Mouse (Mus musculus) stomach, embryonic 14.5 days (tissue): ENCODE measurements at regions not wholly inside any gene's neighbourhood (a gene's known extent, or its start where the extent isn't known, plus 50 kb on each side); places are given as distances from the start of the nearest gene placed in this dataset.

Source experiments
- ATAC-seq: fragments of 200-750 bp; cut with Nextera tagmentation; 2 replicates; pipeline ENCODE4 v1.8.0; 2017; ENCODE audit warnings: low read depth, moderate TSS enrichment; ENCODE audit not compliant: insufficient number of reproducible peaks, insufficient read depth, low FRiP score
- H3K27ac ChIP-seq: fragments of 300-500 bp; sonication (generic); 2 replicates; pipeline ENCODE4 v1.5.1; 2014; ENCODE audit warnings: mild to moderate bottlenecking, low read length, moderate library complexity, mixed read lengths
- H3K27me3 ChIP-seq: fragments of 300-500 bp; sonication (generic); 2 replicates; pipeline ENCODE4 v1.6.1; 2014; ENCODE audit warnings: low read length, control low read depth, mixed read lengths; ENCODE audit not compliant: control insufficient read depth, insufficient read depth
- H3K36me3 ChIP-seq: fragments of 300-500 bp; sonication (generic); 2 replicates; pipeline ENCODE4 v1.6.1; 2014; ENCODE audit warnings: mild to moderate bottlenecking, control low read depth, low read length, moderate library complexity, mixed read lengths; ENCODE audit not compliant: control insufficient read depth, insufficient read depth
- H3K4me1 ChIP-seq: fragments of 300-500 bp; sonication (generic); 2 replicates; pipeline ENCODE4 v1.6.1; 2014; ENCODE audit warnings: low read length, control low read depth, mixed read lengths; ENCODE audit not compliant: control insufficient read depth, insufficient read depth
- H3K4me2 ChIP-seq: fragments of 300-500 bp; sonication (generic); replicated peaks from 2 replicates; pipeline ENCODE4 v1.6.1; 2014; ENCODE audit warnings: low read depth, low read length, control low read depth
- H3K4me3 ChIP-seq: fragments of 300-500 bp; sonication (generic); 2 replicates; pipeline ENCODE4 v1.5.1; 2014; ENCODE audit warnings: low read depth, low read length, control low read depth
- H3K9ac ChIP-seq: fragments of 300-500 bp; sonication (generic); replicated peaks from 2 replicates; pipeline ENCODE4 v1.6.1; 2014; ENCODE audit warnings: low read depth, mild to moderate bottlenecking, control low read depth, low read length, moderate library complexity, mixed read lengths
- H3K9me3 ChIP-seq: fragments of 300-500 bp; sonication (generic); 2 replicates; pipeline ENCODE4 v1.6.1; 2016; ENCODE audit warnings: low read depth, low read length, control low read depth; ENCODE audit not compliant: control insufficient read depth
- WGBS: fragments of 180-500 bp; shearing (Covaris S2); extraction: QIAGEN DNeasy Blood & Tissue Kit; methylation state at CpG from one replicate; pipeline ENCODE4 v1.1.7; 2014; 5-methylcytosine and 5-hydroxymethylcytosine counted together

GRCm38 (mm10) chr12:12208216-12208615 is 53.7 kb upstream of the Fam49a start:
- Histone ChIP-seq H3K36me3 (no peaks in the 10 kb centered on the region), H3K9me3 (no peaks in the 10 kb centered on the region), H3K9ac (no peak overlapping the region), H3K4me1 (no peaks in the 10 kb centered on the region), H3K27ac (no peak overlapping the region), H3K4me2 (no peak overlapping the region), H3K27me3 (no peaks in the 10 kb centered on the region), H3K4me3 (no peak overlapping the region)
- no peak for ATAC-seq
- WGBS = 33% methylated on average over 1 of the region's 1 CpGs
